Mouse (Mus musculus) spleen, adult 2 months (tissue): ENCODE measurements around the gene Ltc4s. TPM values are rescaled to one million over a fixed set of nuclear protein-coding genes. Genes with fewer than 3 reads are reported as not detected.

Experiments
- DNase-seq, 2 experiments: peaks; one replicate each; pipeline versions ENCODE4 v3.0.0 to v3.0.0-alpha.2; 2012 to 2021; ENCODE audit warnings: low spot score in 2 of 2, low read depth in 1 of 2
- H3K27ac ChIP-seq: fragments of 200-500 bp; 2 replicates; pipeline ENCODE4 v1.5.1; 2012; ENCODE audit warnings: low read length, inconsistent platforms; ENCODE audit not compliant: insufficient read depth
- H3K27me3 ChIP-seq: fragments of 200-500 bp; 2 replicates; pipeline ENCODE4 v1.6.1; 2012; ENCODE audit warnings: mild to moderate bottlenecking, moderate library complexity, low read length, inconsistent platforms; ENCODE audit not compliant: control insufficient read depth, insufficient read depth
- H3K36me3 ChIP-seq: fragments of 200-500 bp; 2 replicates; pipeline ENCODE4 v1.6.1; 2012; ENCODE audit warnings: mild to moderate bottlenecking, low read length, inconsistent platforms; ENCODE audit not compliant: control insufficient read depth, insufficient read depth
- H3K4me1 ChIP-seq: fragments of 200-500 bp; 2 replicates; pipeline ENCODE4 v1.6.1; 2011; ENCODE audit warnings: inconsistent platforms; ENCODE audit not compliant: control insufficient read depth, insufficient read depth, insufficient read length
- H3K4me3 ChIP-seq: fragments of 200-500 bp; 2 replicates; pipeline ENCODE4 v1.5.1; 2011; ENCODE audit warnings: mild to moderate bottlenecking, inconsistent platforms; ENCODE audit not compliant: insufficient read depth, insufficient read length; ENCODE audit errors: extremely low read depth
- CTCF ChIP-seq: fragments of 200-500 bp; IDR thresholded peaks from 2 replicates; pipeline ENCODE4 v1.5.1; 2011; ENCODE audit warnings: mild to moderate bottlenecking, inconsistent platforms; ENCODE audit not compliant: insufficient read depth, insufficient read length, insufficient replicate concordance; ENCODE audit errors: extremely low read depth
- POLR2A ChIP-seq: fragments of 200-500 bp; IDR thresholded peaks from 2 replicates; pipeline ENCODE4 v1.6.1; 2011; ENCODE audit warnings: low read depth, low read length, inconsistent platforms
- WGBS: fragments of 180-500 bp; shearing (Covaris S2); methylation state at CpG from one replicate; pipeline ENCODE4 v1.1.7; 2018; 5-methylcytosine and 5-hydroxymethylcytosine counted together
- polyA plus RNA-seq: library from polyadenylated mRNA; depleted of rRNA; stranded (reverse); fragments of >200 nt; gene quantifications from 2 replicates; pipeline ENCODE4 v1.2.3, GENCODE M21; 2012

The Ltc4s gene
- polyA plus RNA-seq, 1 experiment, result 44.9 TPM

DNA sequence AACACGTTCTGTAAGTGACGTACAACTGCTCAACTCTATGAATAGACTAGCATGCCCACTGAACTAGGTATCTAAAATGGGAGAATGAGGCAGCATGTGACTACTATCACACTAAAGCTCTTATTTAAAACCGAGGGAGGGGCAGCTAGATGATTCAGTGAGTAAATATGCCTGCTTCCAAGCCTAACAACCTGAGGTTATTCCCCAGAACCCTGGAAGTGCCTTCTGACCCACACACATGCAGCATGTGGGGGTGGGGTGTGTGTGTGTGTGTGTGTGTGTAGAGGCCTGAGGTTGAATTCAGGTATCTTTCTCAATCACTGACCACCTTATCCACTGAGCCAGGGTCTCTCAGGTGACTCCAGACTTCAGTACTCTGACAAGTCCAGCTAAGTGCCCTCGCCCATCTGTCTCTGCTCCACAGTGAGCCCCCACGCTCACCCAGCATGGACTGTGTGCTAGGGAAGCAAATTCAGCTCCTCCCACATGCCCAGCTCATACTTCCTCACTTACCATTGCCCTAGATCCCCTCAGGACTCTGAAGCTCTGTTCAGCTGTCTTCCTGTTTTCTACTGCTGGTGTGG lies 37.2 kb upstream of the Ltc4s start:
- Histone ChIP-seq H3K4me3 (no peak overlapping the region), H3K36me3 (no peaks in the 10 kb centered on the region; the same call in 1 of the 2 replicates), H3K4me1 (peaks cover 19% of the 10 kb centered on the region), H3K27me3 (no peaks in the 10 kb centered on the region), H3K27ac (no peak overlapping the region)
- WGBS, result 25% methylated on average over 5 of the region's 5 CpGs
- TF ChIP-seq CTCF, result no peak
- TF ChIP-seq POLR2A, result no peak
- DNase-seq, result no peak

DNA sequence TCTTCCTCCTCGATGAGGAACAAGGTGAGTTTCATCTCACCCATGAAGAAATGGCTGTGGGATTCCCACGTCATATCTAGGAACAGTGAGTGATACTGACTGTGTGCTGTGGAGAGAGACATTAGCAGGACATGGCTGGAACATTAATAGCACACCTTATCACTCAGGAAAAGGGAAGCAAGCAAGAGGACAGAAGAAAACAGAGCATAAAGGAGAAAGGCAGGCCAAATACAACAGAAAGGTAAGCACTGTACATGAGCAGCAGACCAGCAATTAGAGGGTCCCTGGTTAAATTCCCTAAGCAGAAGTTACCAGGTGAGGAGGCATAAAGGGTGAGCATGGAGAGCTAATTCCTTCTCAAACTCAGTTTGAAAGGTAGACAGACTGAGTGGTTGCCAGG lies 36.7 kb upstream of the Ltc4s start:
- WGBS, result 22% methylated on average over 2 of the region's 2 CpGs

DNA sequence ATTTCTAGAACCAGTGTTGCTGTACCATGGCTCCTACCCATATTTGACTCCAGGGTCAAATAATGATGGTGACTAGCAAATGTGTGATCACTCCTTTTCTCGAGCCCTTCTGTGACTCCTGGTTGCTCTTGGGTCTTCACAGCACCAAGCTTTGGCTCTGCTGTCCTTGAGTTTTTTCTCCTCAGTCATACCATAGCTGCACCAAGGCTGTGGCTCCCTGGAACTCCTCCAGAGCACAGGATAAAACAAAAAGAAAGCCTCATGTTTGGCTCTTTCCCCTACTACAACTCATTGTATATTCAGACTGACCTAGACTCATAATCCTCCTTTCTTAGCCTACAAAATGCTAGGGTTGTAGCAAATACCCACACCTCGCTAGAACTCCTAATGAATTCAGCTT lies 34.4 kb upstream of the Ltc4s start:
- WGBS, result 90% methylated on average over 2 of the region's 2 CpGs
- Histone ChIP-seq H3K4me1 (peaks cover 13% of the 10 kb centered on the region), H3K27ac (no peak overlapping the region), H3K27me3 (no peaks in the 10 kb centered on the region), H3K36me3 (no peaks in the 10 kb centered on the region; the same call in 1 of the 2 replicates), H3K4me3 (no peak overlapping the region)
- no peak for DNase-seq
- TF ChIP-seq POLR2A (no peak), CTCF (no peak)

More for the DNA sequence above, 36.7 kb upstream of the Ltc4s start:
- H3K4me1 ChIP-seq, result peaks cover 15% of the 10 kb centered on the region
- H3K27me3 ChIP-seq, result no peaks in the 10 kb centered on the region
- H3K27ac ChIP-seq, result no peak overlapping the region
- no peak overlapping the region for H3K4me3 ChIP-seq
- H3K36me3 ChIP-seq, result no peaks in the 10 kb centered on the region; the same call in 1 of the 2 replicates
- TF ChIP-seq CTCF, result no peak
- no peak for TF ChIP-seq POLR2A
- no peak for DNase-seq

DNA sequence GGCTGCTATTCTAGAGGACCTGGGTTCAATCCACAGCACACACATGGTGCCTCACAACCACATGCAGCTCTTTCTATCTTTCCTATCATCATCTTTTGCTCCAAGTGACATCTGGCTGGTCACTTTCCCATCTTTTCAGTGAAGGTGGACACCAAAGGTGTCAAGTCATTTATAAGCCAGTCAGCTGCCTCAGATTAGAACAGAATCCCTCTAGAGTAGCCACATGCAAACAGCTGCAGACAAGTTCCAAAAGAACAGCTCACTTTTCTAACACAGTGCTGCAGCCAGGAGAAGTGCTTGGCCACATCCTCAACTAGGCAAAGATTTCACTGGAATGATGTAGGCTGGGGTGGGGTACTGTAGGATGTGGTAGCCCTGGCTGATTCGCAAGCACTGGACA lies 31.5 kb upstream of the Ltc4s start:
- H3K27ac ChIP-seq, result no peak overlapping the region
- no peak for DNase-seq
- H3K36me3 ChIP-seq, result peaks cover 16% of the 10 kb centered on the region
- no peak for TF ChIP-seq CTCF
- TF ChIP-seq POLR2A, result no peak
- WGBS, result 95% methylated on average over 1 of the region's 1 CpGs
- H3K27me3 ChIP-seq, result no peaks in the 10 kb centered on the region
- no peak overlapping the region for H3K4me3 ChIP-seq
- peaks cover under 1% of the 10 kb centered on the region; the same call in 1 of the 2 replicates for H3K4me1 ChIP-seq

DNA sequence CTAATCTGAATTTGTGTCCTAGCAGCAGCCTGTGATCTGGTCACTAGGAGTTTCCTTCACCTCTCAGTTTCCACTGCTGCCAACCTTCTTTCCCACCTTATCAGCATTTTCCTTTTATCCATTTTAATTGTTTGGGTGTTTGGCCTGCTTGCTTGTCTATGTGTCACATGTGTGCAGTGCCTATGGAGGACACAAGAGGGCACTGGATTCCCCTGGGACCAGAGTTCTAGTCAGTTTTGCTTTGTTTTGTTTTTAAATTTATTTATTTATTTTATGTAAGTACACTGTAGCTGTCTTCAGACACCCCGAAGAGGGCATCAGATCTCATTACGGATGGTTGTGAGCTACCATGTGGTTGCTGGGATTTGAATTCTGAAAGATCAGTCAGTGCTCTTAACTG lies 30.7 kb upstream of the Ltc4s start:
- 79% methylated on average over 2 of the region's 2 CpGs for WGBS
- Histone ChIP-seq H3K4me3 (no peak overlapping the region), H3K27me3 (no peaks in the 10 kb centered on the region), H3K36me3 (peaks cover 18% of the 10 kb centered on the region), H3K4me1 (no peaks in the 10 kb centered on the region), H3K27ac (no peak overlapping the region)
- TF ChIP-seq CTCF, result peak; percentile 18; the same call in 1 of the 2 replicates
- no peak for TF ChIP-seq POLR2A
- DNase-seq, result peak in 1 of 2 experiments; percentile 20

DNA sequence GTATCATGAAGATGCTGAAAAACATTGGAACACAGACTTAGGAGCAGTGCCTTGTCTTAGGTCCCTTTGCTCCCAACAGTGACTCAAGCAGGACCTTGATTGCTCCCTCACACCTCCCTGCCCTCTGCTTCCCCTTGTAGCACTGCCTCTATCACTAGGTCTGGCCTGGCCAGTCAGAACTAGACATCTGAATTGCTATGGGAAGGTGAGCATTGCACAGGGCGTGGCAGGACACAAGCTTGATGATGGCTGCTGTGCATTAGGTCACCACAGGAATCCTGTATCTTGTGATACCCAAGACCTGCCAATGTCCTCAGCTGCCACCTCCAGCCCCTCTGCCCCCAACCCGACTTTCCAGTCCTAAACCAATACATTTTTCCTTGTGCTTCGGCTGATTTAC lies 28.6 kb upstream of the Ltc4s start:
- WGBS, result 97% methylated on average over 3 of the region's 3 CpGs
- TF ChIP-seq POLR2A (no peak), CTCF (no peak)
- H3K27ac ChIP-seq, result no peak overlapping the region
- H3K4me1 ChIP-seq, result no peaks in the 10 kb centered on the region
- peaks cover 26% of the 10 kb centered on the region for H3K36me3 ChIP-seq
- H3K27me3 ChIP-seq, result no peaks in the 10 kb centered on the region
- no peak for DNase-seq
- H3K4me3 ChIP-seq, result no peak overlapping the region

DNA sequence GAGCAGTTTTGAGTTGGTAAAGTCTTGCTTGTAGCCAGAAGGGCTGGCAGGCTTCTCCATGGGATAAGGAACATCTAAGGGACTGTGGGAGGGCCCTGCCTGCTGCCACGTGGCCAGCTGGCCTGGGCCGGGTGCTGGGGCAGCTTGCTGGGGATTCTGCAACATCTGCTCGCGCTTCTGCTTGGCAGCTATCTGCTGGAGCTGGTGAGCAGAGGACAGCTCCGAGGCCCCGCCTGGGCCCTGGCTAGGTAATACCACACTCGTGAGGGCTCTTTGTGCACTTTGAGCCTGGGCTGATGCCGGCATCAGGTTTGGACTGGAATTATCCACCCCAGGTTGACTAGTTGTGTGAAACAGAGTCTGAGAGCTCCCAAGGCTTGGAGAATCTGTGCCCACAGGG lies 27.5 kb upstream of the Ltc4s start:
- no peak overlapping the region for H3K4me3 ChIP-seq
- no peaks in the 10 kb centered on the region for H3K4me1 ChIP-seq
- TF ChIP-seq CTCF (no peak), POLR2A (no peak)
- H3K36me3 ChIP-seq, result peaks cover 34% of the 10 kb centered on the region
- H3K27ac ChIP-seq, result no peak overlapping the region
- 84% methylated on average over 8 of the region's 8 CpGs for WGBS
- H3K27me3 ChIP-seq, result no peaks in the 10 kb centered on the region
- no peak for DNase-seq

DNA sequence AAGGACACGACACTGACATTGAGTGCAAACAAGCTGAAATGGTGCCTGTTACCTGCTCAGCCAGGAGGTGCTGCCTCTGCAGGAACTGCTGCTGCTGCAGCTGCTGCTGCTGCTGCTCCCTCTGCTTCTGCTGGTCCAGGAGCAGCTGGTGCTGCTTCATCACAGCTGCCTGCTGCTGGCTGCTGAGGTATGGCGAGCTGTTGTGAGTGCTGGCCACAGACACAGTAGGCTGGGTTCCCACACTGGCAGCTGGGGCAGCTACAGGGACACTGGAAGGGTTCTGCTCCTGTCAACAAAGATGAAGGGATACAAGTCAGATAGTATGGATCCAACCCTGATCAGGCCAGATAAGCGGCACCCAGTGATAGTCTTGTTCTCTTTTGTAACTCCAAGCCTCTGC lies 24.8 kb upstream of the Ltc4s start:
- Histone ChIP-seq H3K27ac (no peak overlapping the region), H3K36me3 (peaks cover 45% of the 10 kb centered on the region), H3K4me1 (no peaks in the 10 kb centered on the region), H3K27me3 (no peaks in the 10 kb centered on the region), H3K4me3 (no peak overlapping the region)
- no peak for TF ChIP-seq CTCF
- no peak for TF ChIP-seq POLR2A
- DNase-seq, result no peak
- 93% methylated on average over 3 of the region's 3 CpGs for WGBS
